Mouse (Mus musculus) CH12.LX (cell line): ENCODE data around the gene Rasip1. TPM values are rescaled to one million over a fixed set of nuclear protein-coding genes. Genes with fewer than 3 reads are reported as not detected.

Source experiments
- DNase-seq: peaks from one replicate; pipeline ENCODE4 v3.0.0-alpha.2; 2013; ENCODE audit errors: extremely low read depth
- H3K27ac ChIP-seq: 2 replicates; pipeline ENCODE4 v1.5.1; 2012; ENCODE audit warnings: low read depth, mild to moderate bottlenecking, control low read depth, moderate library complexity; ENCODE audit not compliant: insufficient read depth
- H3K27me3 ChIP-seq: replicated peaks from 2 replicates; pipeline ENCODE3; 2012; ENCODE audit warnings: inconsistent platforms
- H3K36me3 ChIP-seq, 2 experiments: replicated peaks in 1 of 2; 2 replicates each; pipeline versions ENCODE3 to v1.6.1; 2012; ENCODE audit warnings: inconsistent platforms in 1 of 2, low read length in 1 of 2, mild to moderate bottlenecking in 1 of 2, mixed read lengths in 1 of 2, moderate library complexity in 1 of 2; ENCODE audit not compliant: control insufficient read depth in 1 of 2, insufficient read depth in 1 of 2
- H3K4me1 ChIP-seq, 2 experiments: 2 replicates each; pipeline ENCODE4 v1.6.1; 2012; ENCODE audit warnings: inconsistent platforms in 1 of 2, moderate library complexity in 1 of 2; ENCODE audit not compliant: insufficient read depth in 2 of 2, control insufficient read depth in 1 of 2
- H3K4me2 ChIP-seq: 2 replicates; pipeline ENCODE4 v1.6.1; 2012; ENCODE audit warnings: low read depth, mild to moderate bottlenecking, control low read depth; ENCODE audit not compliant: poor library complexity, insufficient read depth, severe bottlenecking
- H3K4me3 ChIP-seq, 3 experiments: fragments of 150-350 bp in 1 of 3; sonication (generic) in 1 of 3; replicated peaks in 1 of 3; 2 replicates each; pipeline versions ENCODE3 to v1.5.1; 2011 to 2012; ENCODE audit warnings: low read depth in 2 of 3, low read length in 2 of 3, mild to moderate bottlenecking in 2 of 3, moderate library complexity in 2 of 3, control low read depth in 1 of 3, improper control_type of control experiment in 1 of 3, inconsistent platforms in 1 of 3, mixed read lengths in 1 of 3; ENCODE audit not compliant: poor library complexity in 1 of 3
- H3K79me2 ChIP-seq: replicated peaks from 2 replicates; pipeline ENCODE4 v1.6.1; 2012; ENCODE audit warnings: mild to moderate bottlenecking, moderate library complexity; ENCODE audit not compliant: control insufficient read depth, poor library complexity, insufficient read depth, severe bottlenecking; ENCODE audit errors: extremely low read depth
- H3K9ac ChIP-seq: 2 replicates; pipeline ENCODE4 v1.6.1; 2012; ENCODE audit warnings: low read depth, mild to moderate bottlenecking, control low read depth, moderate library complexity; ENCODE audit not compliant: insufficient read depth
- H3K9me3 ChIP-seq: replicated peaks from 2 replicates; pipeline ENCODE3; 2012; ENCODE audit warnings: low read length, inconsistent platforms, mixed read lengths
- CHD1 ChIP-seq: IDR thresholded peaks from 2 replicates; pipeline ENCODE4 v1.6.1; 2012; ENCODE audit warnings: low read depth, low read length, improper control_type of control experiment, inconsistent platforms
- CHD2 ChIP-seq: IDR thresholded peaks from 2 replicates; pipeline ENCODE4 v1.6.1; 2011; ENCODE audit warnings: low read length, improper control_type of control experiment
- E2F4 ChIP-seq: IDR thresholded peaks from 2 replicates; pipeline ENCODE4 v1.6.1; 2011; ENCODE audit warnings: low read depth, low read length, improper control_type of control experiment; ENCODE audit not compliant: insufficient replicate concordance
- ELF1 ChIP-seq: IDR thresholded peaks from 2 replicates; pipeline ENCODE4 v1.6.1; 2014; ENCODE audit warnings: low read depth, mild to moderate bottlenecking, inconsistent platforms, low read length, improper control_type of control experiment
- EP300 ChIP-seq: IDR thresholded peaks from 2 replicates; pipeline ENCODE4 v1.6.1; 2011; ENCODE audit warnings: low read length, improper control_type of control experiment
- GABPA ChIP-seq: IDR thresholded peaks from 2 replicates; pipeline ENCODE4 v1.6.1; 2012; ENCODE audit warnings: low read depth, low read length, improper control_type of control experiment, inconsistent platforms; ENCODE audit not compliant: insufficient replicate concordance
- HCFC1 ChIP-seq: IDR thresholded peaks from 2 replicates; pipeline ENCODE4 v1.6.1; 2012; ENCODE audit warnings: low read depth, mild to moderate bottlenecking, inconsistent platforms, low read length, improper control_type of control experiment
- IRF4 ChIP-seq: IDR thresholded peaks from 2 replicates; pipeline ENCODE4 v1.6.1; 2014; ENCODE audit warnings: low read depth, mild to moderate bottlenecking, inconsistent platforms, low read length, improper control_type of control experiment
- JUND ChIP-seq: conservative IDR thresholded peaks from 2 replicates; pipeline ENCODE4 v1.6.1; 2011; ENCODE audit warnings: low read depth, low read length, improper control_type of control experiment
- KAT2A ChIP-seq: IDR thresholded peaks from 2 replicates; pipeline ENCODE4 v1.6.1; 2012; ENCODE audit warnings: low read length, improper control_type of control experiment, inconsistent platforms; ENCODE audit not compliant: insufficient replicate concordance
- MAX ChIP-seq: IDR thresholded peaks from 2 replicates; pipeline ENCODE4 v1.6.1; 2011; ENCODE audit warnings: low read length, improper control_type of control experiment
- MYC ChIP-seq: IDR thresholded peaks from 2 replicates; pipeline ENCODE4 v1.6.1; 2011; ENCODE audit warnings: low read depth, mild to moderate bottlenecking, improper control_type of control experiment, low read length
- PAX5 ChIP-seq: IDR thresholded peaks from 2 replicates; pipeline ENCODE4 v1.6.1; 2012; ENCODE audit warnings: low read length, inconsistent platforms, mixed read lengths
- POLR2A ChIP-seq: IDR thresholded peaks from 2 replicates; pipeline ENCODE4 v1.6.1; 2011; ENCODE audit warnings: low read depth, mild to moderate bottlenecking, improper control_type of control experiment, low read length
- POLR2AphosphoS2 ChIP-seq: IDR thresholded peaks from 2 replicates; pipeline ENCODE4 v1.6.1; 2011; ENCODE audit warnings: low read depth, low read length, improper control_type of control experiment
- RAD21 ChIP-seq: IDR thresholded peaks from 2 replicates; pipeline ENCODE4 v1.6.1; 2011; ENCODE audit warnings: low read depth, mild to moderate bottlenecking, low read length, improper control_type of control experiment, moderate library complexity
- RCOR1 ChIP-seq: conservative IDR thresholded peaks from 2 replicates; pipeline ENCODE4 v1.6.1; 2012; ENCODE audit warnings: low read depth, mild to moderate bottlenecking, inconsistent platforms, low read length, improper control_type of control experiment
- SIN3A ChIP-seq: IDR thresholded peaks from 2 replicates; pipeline ENCODE4 v1.6.1; 2012; ENCODE audit warnings: low read length, improper control_type of control experiment, inconsistent platforms
- TBP ChIP-seq: conservative IDR thresholded peaks from 2 replicates; pipeline ENCODE4 v1.6.1; 2011; ENCODE audit warnings: low read depth, low read length, improper control_type of control experiment
- TCF12 ChIP-seq: IDR thresholded peaks from 2 replicates; pipeline ENCODE4 v1.6.1; 2014; ENCODE audit warnings: low read depth, mild to moderate bottlenecking, inconsistent platforms, low read length, improper control_type of control experiment
- USF2 ChIP-seq: conservative IDR thresholded peaks from 2 replicates; pipeline ENCODE4 v1.6.1; 2011; ENCODE audit warnings: low read depth, low read length, improper control_type of control experiment
- ZC3H11A ChIP-seq: IDR thresholded peaks from 2 replicates; pipeline ENCODE4 v1.6.1; 2012; ENCODE audit warnings: low read depth, mild to moderate bottlenecking, inconsistent platforms, low read length, improper control_type of control experiment
- ZMIZ1 ChIP-seq: IDR thresholded peaks from 2 replicates; pipeline ENCODE4 v1.6.1; 2012; ENCODE audit warnings: low read depth, mild to moderate bottlenecking, inconsistent platforms, low read length, improper control_type of control experiment
- ZNF384 ChIP-seq: IDR thresholded peaks from 2 replicates; pipeline ENCODE4 v1.6.1; 2012; ENCODE audit warnings: low read depth, low read length, improper control_type of control experiment, inconsistent platforms
- dilution Hi-C: fragments of 300-500 bp; cut with MboI; formaldehyde crosslinking; loops from 2 replicates; pipeline ENCODE4 v1.14.3; 2020; ENCODE audit warnings: low sequenced_read_pairs; ENCODE audit not compliant: extremely low pct_unique_long_range_greater_than_20kb, extremely low pct_ligation_motif_present
- in situ Hi-C: fragments of 300-500 bp; cut with MboI; formaldehyde crosslinking; loops from 3 replicates; pipeline ENCODE4 v1.14.3; 2019; ENCODE audit warnings: low sequenced_read_pairs, low pct_ligation_motif_present, low pct_unique_long_range_greater_than_20kb, mixed read lengths
- polyA plus RNA-seq: library from polyadenylated mRNA; unstranded; fragments of >175 nt; gene quantifications from 2 replicates; pipeline ENCODE4 v1.2.1, GENCODE M21; 2012; ENCODE audit warnings: low read depth; ENCODE audit not compliant: insufficient read length
- total RNA-seq, 2 experiments: library from RNA; depleted of rRNA; stranded (reverse); fragments of 300-350 nt in 1 of 2; fragments of >200 nt in 1 of 2; gene quantifications; 2 replicates each; pipeline ENCODE4 v1.2.3; 2012 to 2014

Gene Rasip1
- total and polyA plus RNA-seq, 3 experiments, result 0.46 to 2.9 (median 0.77) TPM

DNA sequence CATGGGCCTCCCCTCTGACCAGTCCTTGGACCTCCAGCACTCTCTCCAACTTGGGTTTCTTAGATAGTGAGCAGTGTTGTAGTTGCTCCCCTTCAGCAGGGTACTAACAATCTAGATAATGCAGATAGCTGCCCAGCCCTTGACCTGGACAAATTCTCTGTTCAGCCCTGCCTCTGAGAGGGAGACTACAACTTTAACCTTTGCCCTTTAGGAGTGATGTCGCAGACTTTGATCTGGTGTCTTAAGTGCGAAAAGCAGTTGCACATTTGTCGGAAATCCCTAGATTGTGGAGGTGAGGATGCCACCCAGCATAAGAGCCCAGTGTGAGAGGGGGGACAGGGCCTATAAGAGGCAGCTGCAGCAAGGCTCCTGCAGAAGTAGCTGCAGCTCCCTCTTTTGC is 2.6 kb upstream of the Rasip1 start:
- in situ Hi-C loops, result no loop called here
- TF ChIP-seq MAX, result no peak
- no peak for TF ChIP-seq TBP
- TF ChIP-seq SIN3A, result no peak
- no peak for TF ChIP-seq ZMIZ1
- no peak for TF ChIP-seq POLR2AphosphoS2
- TF ChIP-seq TCF12, result no peak
- no peak for TF ChIP-seq ZC3H11A
- no peak for TF ChIP-seq POLR2A
- no peak for TF ChIP-seq IRF4
- TF ChIP-seq GABPA, result no peak
- TF ChIP-seq E2F4, result no peak
- no peak for TF ChIP-seq JUND
- no peak for TF ChIP-seq ZNF384
- no peak for TF ChIP-seq RCOR1
- TF ChIP-seq CHD2, result no peak
- no peak for TF ChIP-seq EP300
- no peak for TF ChIP-seq MYC
- TF ChIP-seq USF2, result no peak
- H3K79me2 ChIP-seq, result no peaks in the 10 kb centered on the region
- H3K36me3 ChIP-seq, result peaks cover 0 to 25% of the 10 kb centered on the region in 2 experiments
- H3K27me3 ChIP-seq, result no peaks in the 10 kb centered on the region
- no peak overlapping the region for H3K9ac ChIP-seq
- no peak overlapping the region for H3K4me3 ChIP-seq
- no peak for DNase-seq
- no peak overlapping the region for H3K4me2 ChIP-seq
- H3K27ac ChIP-seq, result no peak overlapping the region
- H3K4me1 ChIP-seq, result peaks cover 5 to 17% of the 10 kb centered on the region in 2 experiments
- H3K9me3 ChIP-seq, result peaks cover 27% of the 10 kb centered on the region
- dilution Hi-C loops, result no loop called here

GRCm38 (mm10) chr7:45625481-45625880 is 1.8 kb upstream of the Rasip1 start:
- Histone ChIP-seq H3K4me2 (no peak overlapping the region), H3K9ac (no peak overlapping the region), H3K4me1 (peaks cover 2 to 11% of the 10 kb centered on the region in 2 experiments; a peak in 3 of 4 replicates), H3K79me2 (no peaks in the 10 kb centered on the region)
- no peak for TF ChIP-seq RAD21
- TF ChIP-seq CHD1, result no peak
- no peak for TF ChIP-seq ZMIZ1
- no peak for TF ChIP-seq TCF12
- TF ChIP-seq ELF1, result no peak
- TF ChIP-seq ZNF384, result no peak
- no peak for TF ChIP-seq HCFC1
- no peak for TF ChIP-seq PAX5
- TF ChIP-seq KAT2A, result no peak
- no peak for TF ChIP-seq E2F4
- TF ChIP-seq, all 38 proteins: peak for 0
- Histone ChIP-seq H3K4me3 (no peak overlapping the region), H3K36me3 (peaks cover 0 to 28% of the 10 kb centered on the region in 2 experiments), H3K27me3 (no peaks in the 10 kb centered on the region), H3K9me3 (peaks cover 33% of the 10 kb centered on the region), H3K27ac (no peak overlapping the region)
- no peak for DNase-seq
- dilution Hi-C loops, result no loop called here
- in situ Hi-C loops, result no loop called here
